Mouse (Mus musculus): Measurements from ENCODE around the gene Tulp1. TPM values are rescaled to one million over a fixed set of nuclear protein-coding genes. Genes with fewer than 3 reads are reported as not detected.

The Tulp1 gene
- polyA plus RNA-seq, 1 experiment from 2014 or later: 3.4 TPM

GRCm38 (mm10) chr17:28349901-28350465 is 15.0 kb downstream of the Tulp1 start:
- Histone ChIP-seq H3K27ac (replicated peaks; ENCODE audit: low read depth, low read length) (peak overlapping the region; percentile 96), H3K36me3 (ENCODE audit: control insufficient read depth, insufficient read depth, low read length) (no peaks in the 10 kb centered on the region), H3K4me3 (ENCODE audit: low read depth, low read length) (peak overlapping the region; percentile 91), H3K27me3 (ENCODE audit: control insufficient read depth, insufficient read depth, low read length) (no peaks in the 10 kb centered on the region), H3K4me2 (ENCODE audit: low read depth, severe bottlenecking) (peak overlapping the region; percentile 87), H3K4me1 (ENCODE audit: control insufficient read depth, insufficient read depth, low read length) (peaks cover 53% of the 10 kb centered on the region), H3K9me3 (ENCODE audit: control insufficient read depth, low read length) (no peaks in the 10 kb centered on the region), H3K9ac (ENCODE audit: low read length) (peak overlapping the region; percentile 93)
- ATAC-seq (ENCODE audit: insufficient number of reproducible peaks, low FRiP score, low TSS enrichment, low read depth) (no peak; the same call in 1 of the 2 replicates), DNase-seq (ENCODE audit: low spot score) (peak; percentile 64)
- under 1% methylated on average over 51 of the region's 54 CpGs for WGBS

GRCm38 (mm10) chr17:28349264-28349880 is 15.7 kb downstream of the Tulp1 start:
- ATAC-seq (ENCODE audit: insufficient number of reproducible peaks, low FRiP score, low TSS enrichment, low read depth): no peak
- H3K9ac ChIP-seq (ENCODE audit: low read length): peak overlapping the region; percentile 93
- H3K36me3 ChIP-seq (ENCODE audit: control insufficient read depth, insufficient read depth, low read length): no peaks in the 10 kb centered on the region
- H3K4me3 ChIP-seq (ENCODE audit: low read depth, low read length): peak overlapping the region; percentile 91
- peak overlapping the region; percentile 87 for H3K4me2 ChIP-seq (ENCODE audit: low read depth, severe bottlenecking)
- H3K27me3 ChIP-seq (ENCODE audit: control insufficient read depth, insufficient read depth, low read length): no peaks in the 10 kb centered on the region
- WGBS: 10% methylated on average over 12 of the region's 13 CpGs
- H3K9me3 ChIP-seq (ENCODE audit: control insufficient read depth, low read length): no peaks in the 10 kb centered on the region
- DNase-seq (ENCODE audit: low spot score): no peak
- H3K4me1 ChIP-seq (ENCODE audit: control insufficient read depth, insufficient read depth, low read length): peaks cover 59% of the 10 kb centered on the region
- H3K27ac ChIP-seq (replicated peaks; ENCODE audit: low read depth, low read length): peak overlapping the region; percentile 96; the same call in 1 of the 2 replicates

GRCm38 (mm10) chr17:28348211-28348610 is 16.8 kb downstream of the Tulp1 start:
- WGBS: 51% methylated on average over 6 of the region's 6 CpGs

GRCm38 (mm10) chr17:28347327-28347726 is 17.7 kb downstream of the Tulp1 start:
- no peaks in the 10 kb centered on the region for H3K27me3 ChIP-seq (ENCODE audit: control insufficient read depth, insufficient read depth, low read length)
- DNase-seq (ENCODE audit: low spot score) (no peak), ATAC-seq (ENCODE audit: insufficient number of reproducible peaks, low FRiP score, low TSS enrichment, low read depth) (no peak)
- no peak overlapping the region for H3K4me2 ChIP-seq (ENCODE audit: low read depth, severe bottlenecking)
- H3K9me3 ChIP-seq (ENCODE audit: control insufficient read depth, low read length): no peaks in the 10 kb centered on the region
- WGBS: 82% methylated on average over 10 of the region's 10 CpGs
- H3K4me1 ChIP-seq (ENCODE audit: control insufficient read depth, insufficient read depth, low read length): peaks cover 73% of the 10 kb centered on the region
- no peak overlapping the region for H3K4me3 ChIP-seq (ENCODE audit: low read depth, low read length)
- H3K27ac ChIP-seq (replicated peaks; ENCODE audit: low read depth, low read length): no peak overlapping the region
- no peak overlapping the region for H3K9ac ChIP-seq (ENCODE audit: low read length)
- H3K36me3 ChIP-seq (ENCODE audit: control insufficient read depth, insufficient read depth, low read length): no peaks in the 10 kb centered on the region

More at GRCm38 (mm10) chr17:28348211-28348610, 16.8 kb downstream of the Tulp1 start:
- H3K4me3 ChIP-seq (ENCODE audit: low read depth, low read length): 0 out of 2 replicates have a peak overlapping the region, but pooled peaks have one; percentile 91
- H3K4me2 ChIP-seq (ENCODE audit: low read depth, severe bottlenecking): peak overlapping the region; percentile 87
- DNase-seq (ENCODE audit: low spot score): no peak
- peaks cover 69% of the 10 kb centered on the region for H3K4me1 ChIP-seq (ENCODE audit: control insufficient read depth, insufficient read depth, low read length)
- no peak overlapping the region for H3K27ac ChIP-seq (replicated peaks; ENCODE audit: low read depth, low read length)
- H3K9ac ChIP-seq (ENCODE audit: low read length): peak overlapping the region; percentile 93; the same call in 1 of the 2 replicates
- ATAC-seq (ENCODE audit: insufficient number of reproducible peaks, low FRiP score, low TSS enrichment, low read depth): no peak
- H3K9me3 ChIP-seq (ENCODE audit: control insufficient read depth, low read length): no peaks in the 10 kb centered on the region
- H3K27me3 ChIP-seq (ENCODE audit: control insufficient read depth, insufficient read depth, low read length): no peaks in the 10 kb centered on the region
- H3K36me3 ChIP-seq (ENCODE audit: control insufficient read depth, insufficient read depth, low read length): no peaks in the 10 kb centered on the region

GRCm38 (mm10) chr17:28345882-28346281 is 19.1 kb downstream of the Tulp1 start:
- DNase-seq (ENCODE audit: low spot score) (peak; percentile 60), ATAC-seq (ENCODE audit: insufficient number of reproducible peaks, low FRiP score, low TSS enrichment, low read depth) (0 out of 2 replicates have a peak, but pooled peaks have one; percentile 11)
- no peak overlapping the region for H3K4me3 ChIP-seq (ENCODE audit: low read depth, low read length)
- WGBS: 3% methylated on average over 10 of the region's 10 CpGs
- no peaks in the 10 kb centered on the region for H3K9me3 ChIP-seq (ENCODE audit: control insufficient read depth, low read length)
- peak overlapping the region; percentile 68 for H3K27ac ChIP-seq (replicated peaks; ENCODE audit: low read depth, low read length)
- H3K36me3 ChIP-seq (ENCODE audit: control insufficient read depth, insufficient read depth, low read length): no peaks in the 10 kb centered on the region
- H3K4me2 ChIP-seq (ENCODE audit: low read depth, severe bottlenecking): peak overlapping the region; percentile 40
- no peaks in the 10 kb centered on the region for H3K27me3 ChIP-seq (ENCODE audit: control insufficient read depth, insufficient read depth, low read length)
- peaks cover 73% of the 10 kb centered on the region for H3K4me1 ChIP-seq (ENCODE audit: control insufficient read depth, insufficient read depth, low read length)
- H3K9ac ChIP-seq (ENCODE audit: low read length): peak overlapping the region; percentile 27

- H3K9ac ChIP-seq (ENCODE audit: low read length): peak overlapping the region; percentile 27
Observed at GRCm38 (mm10) chr17:28345271-28345721, 19.7 kb downstream of the Tulp1 start.

GRCm38 (mm10) chr17:28344670-28345069 is 20.4 kb downstream of the Tulp1 start:
- Histone ChIP-seq H3K9ac (ENCODE audit: low read length) (peak overlapping the region; percentile 5; the same call in 1 of the 2 replicates), H3K27ac (replicated peaks; ENCODE audit: low read depth, low read length) (peak overlapping the region; percentile 68; the same call in 1 of the 2 replicates), H3K4me2 (ENCODE audit: low read depth, severe bottlenecking) (no peak overlapping the region), H3K27me3 (ENCODE audit: control insufficient read depth, insufficient read depth, low read length) (no peaks in the 10 kb centered on the region), H3K4me1 (ENCODE audit: control insufficient read depth, insufficient read depth, low read length) (peaks cover 77% of the 10 kb centered on the region), H3K36me3 (ENCODE audit: control insufficient read depth, insufficient read depth, low read length) (peaks cover 5% of the 10 kb centered on the region; the same call in 1 of the 2 replicates), H3K4me3 (ENCODE audit: low read depth, low read length) (no peak overlapping the region), H3K9me3 (ENCODE audit: control insufficient read depth, low read length) (no peaks in the 10 kb centered on the region)
- ATAC-seq (ENCODE audit: insufficient number of reproducible peaks, low FRiP score, low TSS enrichment, low read depth): no peak
- WGBS: 44% methylated on average over 3 of the region's 3 CpGs
- DNase-seq (ENCODE audit: low spot score): no peak

More at GRCm38 (mm10) chr17:28345271-28345721, 19.7 kb downstream of the Tulp1 start:
- Histone ChIP-seq H3K27me3 (ENCODE audit: control insufficient read depth, insufficient read depth, low read length) (no peaks in the 10 kb centered on the region), H3K27ac (replicated peaks; ENCODE audit: low read depth, low read length) (peak overlapping the region; percentile 68), H3K9me3 (ENCODE audit: control insufficient read depth, low read length) (no peaks in the 10 kb centered on the region), H3K4me1 (ENCODE audit: control insufficient read depth, insufficient read depth, low read length) (peaks cover 77% of the 10 kb centered on the region), H3K4me3 (ENCODE audit: low read depth, low read length) (no peak overlapping the region), H3K36me3 (ENCODE audit: control insufficient read depth, insufficient read depth, low read length) (peaks cover under 1% of the 10 kb centered on the region; the same call in 1 of the 2 replicates), H3K4me2 (ENCODE audit: low read depth, severe bottlenecking) (peak overlapping the region; percentile 40)
- DNase-seq (ENCODE audit: low spot score) (no peak), ATAC-seq (ENCODE audit: insufficient number of reproducible peaks, low FRiP score, low TSS enrichment, low read depth) (no peak)
- 8% methylated on average over 7 of the region's 8 CpGs for WGBS

GRCm38 (mm10) chr17:28344050-28344607 is 20.9 kb downstream of the Tulp1 start:
- 26% methylated on average over 4 of the region's 4 CpGs for WGBS
- Histone ChIP-seq H3K4me3 (ENCODE audit: low read depth, low read length) (no peak overlapping the region), H3K36me3 (ENCODE audit: control insufficient read depth, insufficient read depth, low read length) (peaks cover 5% of the 10 kb centered on the region; the same call in 1 of the 2 replicates), H3K27ac (replicated peaks; ENCODE audit: low read depth, low read length) (no peak overlapping the region), H3K27me3 (ENCODE audit: control insufficient read depth, insufficient read depth, low read length) (no peaks in the 10 kb centered on the region), H3K9ac (ENCODE audit: low read length) (peak overlapping the region; percentile 5; the same call in 1 of the 2 replicates), H3K9me3 (ENCODE audit: control insufficient read depth, low read length) (no peaks in the 10 kb centered on the region), H3K4me2 (ENCODE audit: low read depth, severe bottlenecking) (no peak overlapping the region), H3K4me1 (ENCODE audit: control insufficient read depth, insufficient read depth, low read length) (peaks cover 73% of the 10 kb centered on the region)
- ATAC-seq (ENCODE audit: insufficient number of reproducible peaks, low FRiP score, low TSS enrichment, low read depth) (no peak), DNase-seq (ENCODE audit: low spot score) (no peak)
